Mouse (Mus musculus): ENCODE results near the gene Nicn1. TPM values are rescaled to one million over a fixed set of nuclear protein-coding genes. Genes with fewer than 3 reads are reported as not detected.
A peak's percentile ranks its signal among the peaks of the same experiment; 100 is the strongest.

Nicn1 gene
- polyA plus RNA-seq, 1 experiment: 102 TPM

DNA sequence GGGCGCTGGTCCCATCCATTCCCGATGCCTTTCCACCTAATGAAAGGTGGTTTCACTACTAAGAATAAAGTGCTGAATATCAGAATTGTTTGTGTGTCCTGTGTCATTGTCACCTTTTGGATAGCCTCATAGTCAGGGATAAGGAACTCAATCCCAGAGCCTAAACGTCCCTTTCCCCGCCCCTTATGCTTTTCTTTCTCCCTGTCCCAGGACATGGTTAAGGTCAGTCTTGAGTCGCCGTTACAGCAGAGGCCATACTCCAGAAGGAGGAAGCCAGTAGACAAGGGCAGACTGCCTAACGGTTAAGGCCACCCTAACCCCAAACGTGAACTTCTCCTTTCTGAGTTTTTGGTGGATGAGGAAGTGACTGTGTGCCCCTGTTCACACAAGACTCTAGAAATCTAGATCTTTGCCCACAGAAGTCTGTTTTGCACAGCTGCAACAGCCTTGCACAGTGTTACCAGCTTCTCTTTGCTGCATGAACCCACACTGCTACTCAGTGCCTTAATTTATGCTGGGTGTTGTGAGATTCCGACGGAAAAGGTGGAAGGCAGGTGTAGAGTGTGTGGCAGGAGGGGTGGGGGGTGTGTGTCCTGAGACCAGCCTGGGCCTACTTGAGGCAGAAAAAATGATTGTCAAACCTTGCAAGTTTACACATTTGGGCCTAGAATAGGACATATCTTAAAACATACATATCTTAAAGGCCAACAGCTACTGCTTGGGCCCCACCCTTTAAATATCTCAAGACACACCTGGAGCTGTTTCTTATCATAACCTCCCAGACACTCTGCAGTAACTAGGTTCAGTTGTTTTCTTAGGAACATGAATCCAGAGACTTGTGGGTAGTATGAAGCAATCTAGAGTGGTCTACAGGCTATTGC lies 50.3 kb downstream of the Nicn1 start:
- no peak overlapping the region for H3K27ac ChIP-seq (ENCODE audit: insufficient read depth, low read length)
- TF ChIP-seq CTCF (IDR thresholded peaks at IDR 0.05; ENCODE audit: extremely low read depth, insufficient read depth, low read length): no peak
- TF ChIP-seq POLR2A (IDR thresholded peaks at IDR 0.05; ENCODE audit: extremely low read depth, insufficient read depth, low read length): no peak
- peak overlapping the region; percentile 75 for H3K4me3 ChIP-seq (ENCODE audit: insufficient read depth, low read length)
- H3K4me1 ChIP-seq (ENCODE audit: control insufficient read depth, insufficient read depth, low read length): peaks cover 5% of the 10 kb centered on the region

DNA sequence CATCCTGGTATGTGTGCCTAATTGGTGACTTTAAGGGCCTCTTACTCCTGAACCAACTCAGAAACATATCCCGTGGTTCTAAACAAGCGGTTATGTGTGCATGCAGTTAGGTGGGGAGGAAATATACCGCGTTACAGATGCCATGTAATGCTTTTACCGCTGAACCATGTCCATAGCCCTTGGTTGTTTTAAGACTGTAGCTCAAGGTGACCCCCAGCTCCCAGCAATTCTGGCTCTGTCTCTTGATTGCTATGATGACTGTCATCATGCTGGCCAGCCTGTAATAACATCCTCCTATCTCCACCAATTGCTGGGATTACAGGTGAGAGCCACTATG lies 50.9 kb downstream of the Nicn1 start:
- TF ChIP-seq POLR2A (IDR thresholded peaks at IDR 0.05; ENCODE audit: extremely low read depth, insufficient read depth, low read length): no peak
- TF ChIP-seq CTCF (IDR thresholded peaks at IDR 0.05; ENCODE audit: extremely low read depth, insufficient read depth, low read length): no peak
- Histone ChIP-seq H3K27ac (ENCODE audit: insufficient read depth, low read length) (no peak overlapping the region), H3K4me1 (ENCODE audit: control insufficient read depth, insufficient read depth, low read length) (peaks cover 5% of the 10 kb centered on the region), H3K4me3 (ENCODE audit: insufficient read depth, low read length) (no peak overlapping the region)

- TF ChIP-seq CTCF (IDR thresholded peaks at IDR 0.05; ENCODE audit: extremely low read depth, insufficient read depth, low read length) (no peak), POLR2A (IDR thresholded peaks at IDR 0.05; ENCODE audit: extremely low read depth, insufficient read depth, low read length) (no peak)
- Histone ChIP-seq H3K4me3 (ENCODE audit: insufficient read depth, low read length) (no peak overlapping the region), H3K27ac (ENCODE audit: insufficient read depth, low read length) (peak overlapping the region; percentile 48; the same call in 1 of the 2 replicates), H3K4me1 (ENCODE audit: control insufficient read depth, insufficient read depth, low read length) (peaks cover 6% of the 10 kb centered on the region)
Observed at GRCm38 (mm10) chr9:108341801-108342200, 51.6 kb downstream of the Nicn1 start.

GRCm38 (mm10) chr9:108342301-108342831 lies 52.1 kb downstream of the Nicn1 start:
- no peak for TF ChIP-seq CTCF (IDR thresholded peaks at IDR 0.05; ENCODE audit: extremely low read depth, insufficient read depth, low read length)
- no peak for TF ChIP-seq POLR2A (IDR thresholded peaks at IDR 0.05; ENCODE audit: extremely low read depth, insufficient read depth, low read length)
- peak overlapping the region; percentile 48 for H3K27ac ChIP-seq (ENCODE audit: insufficient read depth, low read length)
- no peak overlapping the region for H3K4me3 ChIP-seq (ENCODE audit: insufficient read depth, low read length)

GRCm38 (mm10) chr9:108343331-108343730 lies 53.1 kb downstream of the Nicn1 start:
- H3K27ac ChIP-seq (ENCODE audit: insufficient read depth, low read length): 0 out of 2 replicates have a peak overlapping the region, but pooled peaks have one; percentile 32
- TF ChIP-seq POLR2A (IDR thresholded peaks at IDR 0.05; ENCODE audit: extremely low read depth, insufficient read depth, low read length): no peak
- TF ChIP-seq CTCF (IDR thresholded peaks at IDR 0.05; ENCODE audit: extremely low read depth, insufficient read depth, low read length): no peak
- no peak overlapping the region for H3K4me3 ChIP-seq (ENCODE audit: insufficient read depth, low read length)
- peaks cover 7% of the 10 kb centered on the region for H3K4me1 ChIP-seq (ENCODE audit: control insufficient read depth, insufficient read depth, low read length)

More at GRCm38 (mm10) chr9:108342301-108342831, 52.1 kb downstream of the Nicn1 start:
- peaks cover 7% of the 10 kb centered on the region for H3K4me1 ChIP-seq (ENCODE audit: control insufficient read depth, insufficient read depth, low read length)

DNA sequence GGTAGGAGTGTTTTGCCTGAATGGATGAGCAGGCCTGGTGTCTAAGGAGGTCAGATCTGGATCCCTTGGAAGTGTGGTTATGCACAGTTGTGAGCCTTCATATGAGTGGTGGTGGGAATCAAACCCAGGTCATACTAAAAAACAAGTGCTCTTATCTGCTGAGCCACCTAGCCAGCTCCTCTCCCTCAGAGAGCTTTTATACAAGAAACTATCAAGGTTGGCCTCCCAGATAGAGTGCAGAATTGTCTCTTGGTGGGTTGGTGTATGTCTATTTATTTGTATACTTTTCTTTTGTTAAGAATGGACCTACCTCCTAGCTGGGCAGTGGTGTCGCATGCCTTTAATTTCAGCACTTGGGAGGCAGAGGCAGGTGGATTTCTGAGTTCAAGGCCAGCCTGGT lies 53.6 kb downstream of the Nicn1 start:
- H3K27ac ChIP-seq (ENCODE audit: insufficient read depth, low read length): no peak overlapping the region
- H3K4me3 ChIP-seq (ENCODE audit: insufficient read depth, low read length): no peak overlapping the region
- peaks cover 11% of the 10 kb centered on the region for H3K4me1 ChIP-seq (ENCODE audit: control insufficient read depth, insufficient read depth, low read length)
- no peak for TF ChIP-seq POLR2A (IDR thresholded peaks at IDR 0.05; ENCODE audit: extremely low read depth, insufficient read depth, low read length)
- no peak for TF ChIP-seq CTCF (IDR thresholded peaks at IDR 0.05; ENCODE audit: extremely low read depth, insufficient read depth, low read length)

DNA sequence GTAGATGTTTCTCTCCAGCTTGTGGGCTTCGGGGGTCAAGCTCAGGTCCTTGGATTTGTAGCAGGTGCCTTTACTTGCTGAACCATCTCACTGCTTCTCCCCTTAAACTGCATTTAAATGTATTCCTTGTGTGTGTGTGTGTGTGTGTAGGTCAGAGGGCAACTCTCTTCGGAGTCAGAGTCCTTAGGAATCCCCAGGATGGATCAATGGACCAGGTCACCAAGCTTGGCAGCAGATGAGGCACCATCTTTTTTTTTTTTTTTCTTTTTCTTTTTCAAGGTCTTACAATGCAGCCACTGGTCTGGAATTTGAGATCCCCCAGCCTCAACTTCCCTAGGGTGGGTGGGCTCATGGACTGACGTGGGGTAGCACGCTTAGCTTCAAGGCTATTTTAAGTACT lies 54.2 kb downstream of the Nicn1 start:
- Histone ChIP-seq H3K4me3 (ENCODE audit: insufficient read depth, low read length) (no peak overlapping the region), H3K27ac (ENCODE audit: insufficient read depth, low read length) (no peak overlapping the region), H3K4me1 (ENCODE audit: control insufficient read depth, insufficient read depth, low read length) (peaks cover 11% of the 10 kb centered on the region)
- no peak for TF ChIP-seq POLR2A (IDR thresholded peaks at IDR 0.05; ENCODE audit: extremely low read depth, insufficient read depth, low read length)
- no peak for TF ChIP-seq CTCF (IDR thresholded peaks at IDR 0.05; ENCODE audit: extremely low read depth, insufficient read depth, low read length)

Other genes with a start within 250 kb of the Nicn1 start
- gene Gmppb, start 241.2 kb upstream of the Nicn1 start, polyA plus RNA-seq (2012; rRNA removed): 14.4 and 14.5 TPM in 2 replicates
- gene Amigo3, start 237.3 kb upstream of the Nicn1 start, polyA plus RNA-seq (2012; rRNA removed): 1.6 and 1.7 TPM in 2 replicates
- gene Mst1, start 210.0 kb upstream of the Nicn1 start, polyA plus RNA-seq (2012; rRNA removed): 0.10 TPM in 1 of 2 replicates, not detected in the other
- gene Rnf123, start 207.1 kb upstream of the Nicn1 start, polyA plus RNA-seq (2012; rRNA removed): 76.2 and 82.3 TPM in 2 replicates
- gene Apeh, start 195.8 kb upstream of the Nicn1 start, polyA plus RNA-seq (2012; rRNA removed): 26.1 TPM in 2 replicates
- 105 and 106 TPM in 2 replicates for gene Bsn, start 100.0 kb upstream of the Nicn1 start, polyA plus RNA-seq (2012; rRNA removed)
- gene Dag1, start 26.5 kb upstream of the Nicn1 start, polyA plus RNA-seq (2012; rRNA removed): 31.2 and 33.5 TPM in 2 replicates
- gene Amt, start 6.4 kb downstream of the Nicn1 start, polyA plus RNA-seq (2012; rRNA removed): 54.1 and 55.0 TPM in 2 replicates
- 167 and 176 TPM in 2 replicates for gene Rhoa, start 15.7 kb downstream of the Nicn1 start, polyA plus RNA-seq (2012; rRNA removed)
- 53.0 and 55.6 TPM in 2 replicates for gene Tcta, start 15.7 kb downstream of the Nicn1 start, polyA plus RNA-seq (2012; rRNA removed)
- gene Gpx1, start 48.5 kb downstream of the Nicn1 start, polyA plus RNA-seq (2012; rRNA removed): 258 and 294 TPM in 2 replicates
- 114 and 116 TPM in 2 replicates for gene Usp4, start 57.4 kb downstream of the Nicn1 start, polyA plus RNA-seq (2012; rRNA removed)
- gene 1700102P08Rik, start 102.4 kb downstream of the Nicn1 start, polyA plus RNA-seq (2012; rRNA removed): 1.1 TPM in 2 replicates
- gene Ccdc36, start 138.1 kb downstream of the Nicn1 start, polyA plus RNA-seq (2012; rRNA removed): 0.33 and 0.66 TPM in 2 replicates
- not detected in 2 replicates for gene BC048562, start 146.1 kb downstream of the Nicn1 start, polyA plus RNA-seq (2012; rRNA removed)
- gene Ccdc71, start 170.1 kb downstream of the Nicn1 start, polyA plus RNA-seq (2012; rRNA removed): 19.9 and 22.3 TPM in 2 replicates
- gene Klhdc8b, start 171.2 kb downstream of the Nicn1 start, polyA plus RNA-seq (2012; rRNA removed): 44.9 and 46.1 TPM in 2 replicates
- 31.6 and 34.2 TPM in 2 replicates for gene Lamb2, start 189.3 kb downstream of the Nicn1 start, polyA plus RNA-seq (2012; rRNA removed)
- gene Usp19, start 200.2 kb downstream of the Nicn1 start, polyA plus RNA-seq (2012; rRNA removed): 169 and 173 TPM in 2 replicates
- gene Qars, start 217.3 kb downstream of the Nicn1 start, polyA plus RNA-seq (2012; rRNA removed): 110 TPM in 2 replicates
- 110 and 111 TPM in 2 replicates for gene Qrich1, start 226.4 kb downstream of the Nicn1 start, polyA plus RNA-seq (2012; rRNA removed)